Mouse (Mus musculus) kidney, adult 2 months (tissue): ENCODE data around the gene Zfp27.

ENCODE experiments used
- CTCF ChIP-seq: fragments of 200-500 bp; conservative IDR thresholded peaks from 2 replicates; pipeline ENCODE4 v1.5.1; 2011; ENCODE audit warnings: low read depth, mild to moderate bottlenecking, control low read depth, low read length, moderate library complexity, mixed read lengths; ENCODE audit not compliant: insufficient read depth, insufficient read length
- POLR2A ChIP-seq: fragments of 200-500 bp; IDR thresholded peaks from one replicate; pipeline ENCODE4 v1.6.1; 2011; ENCODE audit warnings: low read depth, low read length, control low read depth

- TF ChIP-seq POLR2A (no peak), CTCF (no peak)
Measured at GRCm38 (mm10) chr7:29910252-29910651, 3.9 kb upstream of the Zfp27 start.
